Mouse (Mus musculus): ENCODE measurements around the gene Pcca. TPM values are rescaled to one million over a fixed set of nuclear protein-coding genes. Genes with fewer than 3 reads are reported as not detected.

The Pcca gene
- polyA plus RNA-seq, 1 experiment from 2014 or later, result 14.8 TPM

GRCm38 (mm10) chr14:122871841-122872580 lies 337.9 kb downstream of the Pcca start:
- Histone ChIP-seq H3K27me3 (peaks cover 16% of the 10 kb centered on the region; the same call in 1 of the 2 replicates), H3K4me2 (no peak overlapping the region), H3K27ac (no peak overlapping the region), H3K4me1 (no peaks in the 10 kb centered on the region), H3K9me3 (no peaks in the 10 kb centered on the region), H3K4me3 (no peak overlapping the region), H3K36me3 (no peaks in the 10 kb centered on the region), H3K9ac (no peak overlapping the region)
- ATAC-seq (ENCODE audit: insufficient number of reproducible peaks, low FRiP score, low TSS enrichment, low read depth), result no peak
- 53% methylated on average over 4 of the region's 4 CpGs for WGBS

- WGBS, result 73% methylated on average over 6 of the region's 6 CpGs
- H3K27me3 ChIP-seq, result peaks cover 17% of the 10 kb centered on the region; the same call in 1 of the 2 replicates
- no peak overlapping the region for H3K4me3 ChIP-seq
- no peak overlapping the region for H3K27ac ChIP-seq
- H3K9ac ChIP-seq, result no peak overlapping the region
- ATAC-seq (ENCODE audit: insufficient number of reproducible peaks, low FRiP score, low TSS enrichment, low read depth), result no peak
- no peaks in the 10 kb centered on the region for H3K9me3 ChIP-seq
- no peaks in the 10 kb centered on the region for H3K36me3 ChIP-seq
- H3K4me2 ChIP-seq, result no peak overlapping the region
- H3K4me1 ChIP-seq, result no peaks in the 10 kb centered on the region
Observed at GRCm38 (mm10) chr14:122872612-122873011, 338.5 kb downstream of the Pcca start.

GRCm38 (mm10) chr14:122875056-122875455 lies 340.9 kb downstream of the Pcca start:
- H3K9me3 ChIP-seq, result no peaks in the 10 kb centered on the region
- H3K27me3 ChIP-seq, result peaks cover 22% of the 10 kb centered on the region; the same call in 1 of the 2 replicates
- H3K4me1 ChIP-seq, result no peaks in the 10 kb centered on the region
- H3K4me3 ChIP-seq, result no peak overlapping the region
- ATAC-seq (ENCODE audit: insufficient number of reproducible peaks, low FRiP score, low TSS enrichment, low read depth), result no peak
- H3K9ac ChIP-seq, result no peak overlapping the region
- H3K36me3 ChIP-seq, result no peaks in the 10 kb centered on the region
- 71% methylated on average over 8 of the region's 8 CpGs for WGBS
- H3K27ac ChIP-seq, result no peak overlapping the region
- no peak overlapping the region for H3K4me2 ChIP-seq

GRCm38 (mm10) chr14:122875636-122876035 lies 341.5 kb downstream of the Pcca start:
- no peak overlapping the region for H3K9ac ChIP-seq
- ATAC-seq (ENCODE audit: insufficient number of reproducible peaks, low FRiP score, low TSS enrichment, low read depth), result no peak
- H3K9me3 ChIP-seq, result no peaks in the 10 kb centered on the region
- 55% methylated on average over 6 of the region's 6 CpGs for WGBS
- H3K4me3 ChIP-seq, result no peak overlapping the region
- peaks cover 22% of the 10 kb centered on the region; the same call in 1 of the 2 replicates for H3K27me3 ChIP-seq
- no peak overlapping the region for H3K4me2 ChIP-seq
- H3K4me1 ChIP-seq, result no peaks in the 10 kb centered on the region
- H3K27ac ChIP-seq, result no peak overlapping the region
- no peaks in the 10 kb centered on the region for H3K36me3 ChIP-seq

GRCm38 (mm10) chr14:122876163-122876562 lies 342.0 kb downstream of the Pcca start:
- Histone ChIP-seq H3K4me2 (no peak overlapping the region), H3K4me1 (no peaks in the 10 kb centered on the region), H3K9me3 (no peaks in the 10 kb centered on the region), H3K4me3 (no peak overlapping the region), H3K9ac (no peak overlapping the region), H3K36me3 (no peaks in the 10 kb centered on the region), H3K27ac (no peak overlapping the region), H3K27me3 (peaks cover 22% of the 10 kb centered on the region; the same call in 1 of the 2 replicates)
- 4% methylated on average over 6 of the region's 6 CpGs for WGBS
- ATAC-seq (ENCODE audit: insufficient number of reproducible peaks, low FRiP score, low TSS enrichment, low read depth), result no peak

GRCm38 (mm10) chr14:122876723-122877122 lies 342.6 kb downstream of the Pcca start:
- Histone ChIP-seq H3K27me3 (peaks cover 22% of the 10 kb centered on the region; the same call in 1 of the 2 replicates), H3K36me3 (no peaks in the 10 kb centered on the region), H3K4me3 (no peak overlapping the region), H3K4me2 (no peak overlapping the region), H3K4me1 (no peaks in the 10 kb centered on the region), H3K9ac (no peak overlapping the region), H3K9me3 (no peaks in the 10 kb centered on the region), H3K27ac (no peak overlapping the region)
- no peak for ATAC-seq (ENCODE audit: insufficient number of reproducible peaks, low FRiP score, low TSS enrichment, low read depth)
- 65% methylated on average over 7 of the region's 7 CpGs for WGBS

- H3K4me1 ChIP-seq, result peaks cover 4% of the 10 kb centered on the region; the same call in 1 of the 2 replicates
- 84% methylated on average over 3 of the region's 3 CpGs for WGBS
- peaks cover 22% of the 10 kb centered on the region; the same call in 1 of the 2 replicates for H3K27me3 ChIP-seq
Observed at GRCm38 (mm10) chr14:122877787-122878186, 343.7 kb downstream of the Pcca start.

GRCm38 (mm10) chr14:122880291-122880690 lies 346.2 kb downstream of the Pcca start:
- Histone ChIP-seq H3K4me3 (no peak overlapping the region), H3K36me3 (no peaks in the 10 kb centered on the region), H3K4me1 (peaks cover 15% of the 10 kb centered on the region; the same call in 1 of the 2 replicates), H3K9ac (no peak overlapping the region), H3K4me2 (no peak overlapping the region), H3K27me3 (peaks cover 14% of the 10 kb centered on the region; the same call in 1 of the 2 replicates), H3K9me3 (no peaks in the 10 kb centered on the region), H3K27ac (no peak overlapping the region)
- no peak for ATAC-seq (ENCODE audit: insufficient number of reproducible peaks, low FRiP score, low TSS enrichment, low read depth)
- WGBS, result 66% methylated on average over 7 of the region's 7 CpGs

More at GRCm38 (mm10) chr14:122877787-122878186, 343.7 kb downstream of the Pcca start:
- no peaks in the 10 kb centered on the region for H3K9me3 ChIP-seq
- no peak overlapping the region for H3K4me3 ChIP-seq
- no peak overlapping the region for H3K4me2 ChIP-seq
- H3K9ac ChIP-seq, result no peak overlapping the region
- no peaks in the 10 kb centered on the region for H3K36me3 ChIP-seq
- no peak for ATAC-seq (ENCODE audit: insufficient number of reproducible peaks, low FRiP score, low TSS enrichment, low read depth)
- H3K27ac ChIP-seq, result no peak overlapping the region

GRCm38 (mm10) chr14:122881699-122882098 lies 347.6 kb downstream of the Pcca start:
- Histone ChIP-seq H3K4me2 (no peak overlapping the region), H3K4me1 (peaks cover 15% of the 10 kb centered on the region; the same call in 1 of the 2 replicates), H3K9me3 (no peaks in the 10 kb centered on the region), H3K36me3 (no peaks in the 10 kb centered on the region), H3K9ac (no peak overlapping the region), H3K27me3 (peaks cover 9% of the 10 kb centered on the region; the same call in 1 of the 2 replicates), H3K27ac (no peak overlapping the region), H3K4me3 (no peak overlapping the region)
- ATAC-seq (ENCODE audit: insufficient number of reproducible peaks, low FRiP score, low TSS enrichment, low read depth), result no peak
- WGBS, result 55% methylated on average over 2 of the region's 2 CpGs

GRCm38 (mm10) chr14:122882201-122882639 lies 348.1 kb downstream of the Pcca start:
- Histone ChIP-seq H3K36me3 (no peaks in the 10 kb centered on the region), H3K9ac (no peak overlapping the region), H3K4me1 (peaks cover 15% of the 10 kb centered on the region; the same call in 1 of the 2 replicates), H3K27ac (no peak overlapping the region), H3K4me2 (no peak overlapping the region), H3K9me3 (no peaks in the 10 kb centered on the region), H3K4me3 (no peak overlapping the region), H3K27me3 (0 out of 2 replicates have a peak, but pooled peaks cover 5% of the 10 kb centered on the region)
- 41% methylated on average over 9 of the region's 9 CpGs for WGBS
- ATAC-seq (ENCODE audit: insufficient number of reproducible peaks, low FRiP score, low TSS enrichment, low read depth), result no peak

- no peak for ATAC-seq (ENCODE audit: insufficient number of reproducible peaks, low FRiP score, low TSS enrichment, low read depth)
Observed at GRCm38 (mm10) chr14:122882795-122883409, 348.8 kb downstream of the Pcca start.

GRCm38 (mm10) chr14:122883410-122883806 lies 349.3 kb downstream of the Pcca start:
- WGBS, result 65% methylated on average over 4 of the region's 4 CpGs
- H3K27ac ChIP-seq, result no peak overlapping the region
- no peak overlapping the region for H3K9ac ChIP-seq
- H3K4me3 ChIP-seq, result no peak overlapping the region
- 0 out of 2 replicates have a peak, but pooled peaks cover 2% of the 10 kb centered on the region for H3K27me3 ChIP-seq
- H3K4me1 ChIP-seq, result peaks cover 15% of the 10 kb centered on the region; the same call in 1 of the 2 replicates
- H3K4me2 ChIP-seq, result no peak overlapping the region
- ATAC-seq (ENCODE audit: insufficient number of reproducible peaks, low FRiP score, low TSS enrichment, low read depth), result no peak
- no peaks in the 10 kb centered on the region for H3K36me3 ChIP-seq
- no peaks in the 10 kb centered on the region for H3K9me3 ChIP-seq

More at GRCm38 (mm10) chr14:122882795-122883409, 348.8 kb downstream of the Pcca start:
- H3K27ac ChIP-seq, result no peak overlapping the region
- 70% methylated on average over 7 of the region's 7 CpGs for WGBS
- H3K4me3 ChIP-seq, result no peak overlapping the region
- 0 out of 2 replicates have a peak, but pooled peaks cover 5% of the 10 kb centered on the region for H3K27me3 ChIP-seq
- H3K9ac ChIP-seq, result no peak overlapping the region
- no peak overlapping the region for H3K4me2 ChIP-seq
- no peaks in the 10 kb centered on the region for H3K36me3 ChIP-seq
- H3K9me3 ChIP-seq, result no peaks in the 10 kb centered on the region
- H3K4me1 ChIP-seq, result peaks cover 15% of the 10 kb centered on the region; the same call in 1 of the 2 replicates

Measured in limb, embryonic 15.5 days (tissue).